Mouse (Mus musculus) testis, adult 2 months (tissue): Measurements from ENCODE around the gene Sema5a. TPM values are rescaled to one million over a fixed set of nuclear protein-coding genes. Genes with fewer than 3 reads are reported as not detected.

Source experiments
- H3K27ac ChIP-seq: fragments of 200-500 bp; 2 replicates; pipeline ENCODE4 v1.5.1; 2012; ENCODE audit warnings: low read depth, low read length; ENCODE audit not compliant: control insufficient read depth, insufficient read depth
- H3K27me3 ChIP-seq: fragments of 200-500 bp; 2 replicates; pipeline ENCODE4 v1.6.1; 2012; ENCODE audit warnings: mild to moderate bottlenecking, low read length, moderate library complexity; ENCODE audit not compliant: control insufficient read depth, insufficient read depth
- H3K36me3 ChIP-seq: fragments of 200-500 bp; 2 replicates; pipeline ENCODE4 v1.6.1; 2012; ENCODE audit warnings: mild to moderate bottlenecking, low read length; ENCODE audit not compliant: control insufficient read depth, insufficient read depth
- H3K4me1 ChIP-seq: fragments of 200-500 bp; 2 replicates; pipeline ENCODE4 v1.6.1; 2012; ENCODE audit warnings: low read length; ENCODE audit not compliant: control insufficient read depth, insufficient read depth
- H3K4me3 ChIP-seq: fragments of 200-500 bp; 2 replicates; pipeline ENCODE4 v1.5.1; 2012; ENCODE audit warnings: low read depth, mild to moderate bottlenecking, low read length, moderate library complexity, mixed read lengths; ENCODE audit not compliant: control insufficient read depth
- CTCF ChIP-seq: fragments of 200-500 bp; IDR thresholded peaks from 2 replicates; pipeline ENCODE4 v1.5.1; 2012; ENCODE audit warnings: low read depth, mild to moderate bottlenecking, inconsistent platforms, low read length, moderate library complexity; ENCODE audit not compliant: control insufficient read depth, insufficient read depth, insufficient replicate concordance
- POLR2A ChIP-seq: fragments of 200-500 bp; IDR thresholded peaks from 2 replicates; pipeline ENCODE4 v1.6.1; 2012; ENCODE audit warnings: low read depth, mild to moderate bottlenecking, inconsistent platforms, low read length, moderate library complexity; ENCODE audit not compliant: control insufficient read depth
- polyA plus RNA-seq: library from polyadenylated mRNA; depleted of rRNA; stranded (reverse); fragments of >200 nt; gene quantifications from 2 replicates; pipeline ENCODE4 v1.2.3, GENCODE M21; 2012

The Sema5a gene
- polyA plus RNA-seq, 1 experiment = 4.5 TPM

GRCm38 (mm10) chr15:32403321-32403720 lies 158.7 kb downstream of the Sema5a start:
- no peak overlapping the region for H3K4me3 ChIP-seq
- no peaks in the 10 kb centered on the region for H3K36me3 ChIP-seq
- H3K4me1 ChIP-seq = no peaks in the 10 kb centered on the region
- no peaks in the 10 kb centered on the region for H3K27me3 ChIP-seq
- TF ChIP-seq CTCF = no peak
- TF ChIP-seq POLR2A = no peak
- H3K27ac ChIP-seq = no peak overlapping the region

GRCm38 (mm10) chr15:32406436-32406835 lies 161.8 kb downstream of the Sema5a start:
- H3K36me3 ChIP-seq = no peaks in the 10 kb centered on the region
- H3K4me1 ChIP-seq = no peaks in the 10 kb centered on the region
- no peak overlapping the region for H3K27ac ChIP-seq
- no peak overlapping the region for H3K4me3 ChIP-seq
- no peaks in the 10 kb centered on the region for H3K27me3 ChIP-seq
- TF ChIP-seq POLR2A = no peak
- no peak for TF ChIP-seq CTCF

GRCm38 (mm10) chr15:32407766-32408165 lies 163.2 kb downstream of the Sema5a start:
- Histone ChIP-seq H3K36me3 (no peaks in the 10 kb centered on the region), H3K27ac (no peak overlapping the region), H3K27me3 (no peaks in the 10 kb centered on the region), H3K4me1 (no peaks in the 10 kb centered on the region), H3K4me3 (no peak overlapping the region)
- no peak for TF ChIP-seq CTCF
- TF ChIP-seq POLR2A = no peak

GRCm38 (mm10) chr15:32416291-32416690 lies 171.7 kb downstream of the Sema5a start:
- H3K4me3 ChIP-seq = no peak overlapping the region
- H3K36me3 ChIP-seq = no peaks in the 10 kb centered on the region
- H3K4me1 ChIP-seq = no peaks in the 10 kb centered on the region
- no peak overlapping the region for H3K27ac ChIP-seq
- no peaks in the 10 kb centered on the region for H3K27me3 ChIP-seq
- no peak for TF ChIP-seq CTCF
- TF ChIP-seq POLR2A = no peak

- Histone ChIP-seq H3K4me3 (no peak overlapping the region), H3K36me3 (no peaks in the 10 kb centered on the region), H3K27me3 (no peaks in the 10 kb centered on the region), H3K27ac (no peak overlapping the region), H3K4me1 (no peaks in the 10 kb centered on the region)
- TF ChIP-seq POLR2A = no peak
- no peak for TF ChIP-seq CTCF
Measured at GRCm38 (mm10) chr15:32422631-32423030, 178.0 kb downstream of the Sema5a start.

GRCm38 (mm10) chr15:32423061-32423460 lies 178.5 kb downstream of the Sema5a start:
- H3K27me3 ChIP-seq = no peaks in the 10 kb centered on the region
- TF ChIP-seq CTCF (no peak), POLR2A (no peak)
- no peaks in the 10 kb centered on the region for H3K4me1 ChIP-seq
- no peak overlapping the region for H3K4me3 ChIP-seq
- H3K36me3 ChIP-seq = no peaks in the 10 kb centered on the region
- H3K27ac ChIP-seq = no peak overlapping the region

- Histone ChIP-seq H3K27me3 (no peaks in the 10 kb centered on the region), H3K4me1 (no peaks in the 10 kb centered on the region), H3K36me3 (no peaks in the 10 kb centered on the region), H3K27ac (no peak overlapping the region), H3K4me3 (peak overlapping the region; percentile 63)
- TF ChIP-seq CTCF = no peak
- no peak; the same call in 1 of the 2 replicates for TF ChIP-seq POLR2A
Measured at GRCm38 (mm10) chr15:32427188-32427924, 182.7 kb downstream of the Sema5a start.
